Mouse (Mus musculus): ENCODE results near the gene Psenen.

Psenen gene

DNA sequence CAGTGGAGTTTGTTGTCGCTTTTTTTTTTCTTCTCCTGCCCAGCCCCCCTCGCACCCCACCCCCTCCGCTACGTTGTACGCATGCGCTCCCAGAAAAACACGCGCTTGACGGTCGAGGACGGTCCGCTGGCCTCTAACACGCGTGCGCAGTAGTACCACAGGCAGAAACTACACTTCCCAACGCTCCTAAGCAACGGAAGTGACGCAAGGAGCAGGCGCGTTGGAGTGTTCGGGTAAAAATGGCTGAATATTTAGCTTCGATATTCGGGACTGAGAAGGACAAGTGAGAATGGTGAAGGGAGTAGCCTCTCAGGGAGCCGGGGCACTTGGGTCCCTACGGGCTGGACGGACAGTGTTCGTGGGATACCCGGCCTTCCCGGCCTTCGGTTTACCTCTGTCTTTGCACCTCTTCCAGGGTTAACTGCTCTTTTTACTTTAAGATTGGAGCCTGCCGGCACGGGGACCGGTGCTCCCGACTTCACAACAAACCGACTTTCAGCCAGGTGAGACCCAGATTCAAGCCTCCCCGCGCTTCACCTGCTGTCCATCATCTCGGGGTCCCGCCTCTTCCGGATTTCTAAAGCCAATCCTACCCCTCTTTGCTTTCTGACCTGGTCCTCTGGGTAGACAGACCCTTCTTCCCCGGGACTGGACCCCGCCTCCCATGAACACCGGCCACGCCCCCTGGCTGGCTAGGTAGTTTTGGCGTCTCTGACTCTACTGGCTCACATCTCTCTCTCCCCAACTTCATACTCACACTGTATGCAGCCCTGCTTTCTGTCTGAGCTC is at the start of gene Psenen, which contains the start of the genes U2af1l4 and Gm49396:
Gene Psenen, minus strand, starts transcription at position 511 of the 789 bp plus-strand sequence.
Gene U2af1l4, plus strand, starts transcription at position 185 of the 789 bp plus-strand sequence.
Gene Gm49396, plus strand, starts transcription at position 228 of the 789 bp plus-strand sequence.
- DNase-seq: peak; percentile 98 to 99

DNA sequence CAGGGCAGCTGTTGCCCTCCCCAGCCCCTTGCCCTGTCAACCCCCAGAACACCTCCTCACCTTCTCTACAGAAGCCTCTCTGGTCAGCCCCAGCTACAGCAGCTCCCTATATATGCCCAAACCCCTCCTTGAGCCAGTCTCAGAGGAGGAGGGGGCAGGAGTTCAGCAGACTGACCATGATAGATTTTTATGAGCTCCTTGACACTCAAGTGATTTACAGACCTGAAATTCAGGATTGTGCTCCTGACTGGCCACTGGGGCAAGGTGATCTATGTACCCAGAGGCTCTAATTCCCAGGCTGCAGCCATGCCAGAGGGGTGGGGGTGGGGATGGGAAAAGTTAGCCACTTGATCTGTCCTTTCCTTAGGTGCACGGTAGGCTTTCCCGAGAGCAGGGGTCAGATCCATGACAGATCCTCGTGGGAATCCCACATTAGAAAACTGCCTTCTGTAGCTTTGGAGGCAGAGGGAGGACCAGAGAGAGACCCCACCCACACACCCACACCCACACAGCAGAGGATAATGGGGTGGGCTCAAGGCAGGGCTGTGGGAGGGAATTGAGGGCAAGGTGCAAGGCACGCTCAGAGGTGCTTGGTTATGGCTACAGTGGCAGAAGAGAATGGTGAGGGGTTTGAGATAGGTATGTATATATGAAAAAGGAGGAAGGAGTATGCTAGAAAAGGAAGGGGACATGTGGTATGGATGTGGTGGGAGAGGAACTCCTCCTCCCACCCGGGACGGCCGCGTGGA is 49.4 kb upstream of the Psenen start, which contains the start of gene Upk1a:
Gene Upk1a, minus strand, starts transcription at position 194 of the 749 bp plus-strand sequence.
- no peak for DNase-seq

- peak in 1 of 2 experiments; percentile 42 for DNase-seq
Measured at GRCm38 (mm10) chr7:30610043-30610442, 46.6 kb upstream of the Psenen start.

DNA sequence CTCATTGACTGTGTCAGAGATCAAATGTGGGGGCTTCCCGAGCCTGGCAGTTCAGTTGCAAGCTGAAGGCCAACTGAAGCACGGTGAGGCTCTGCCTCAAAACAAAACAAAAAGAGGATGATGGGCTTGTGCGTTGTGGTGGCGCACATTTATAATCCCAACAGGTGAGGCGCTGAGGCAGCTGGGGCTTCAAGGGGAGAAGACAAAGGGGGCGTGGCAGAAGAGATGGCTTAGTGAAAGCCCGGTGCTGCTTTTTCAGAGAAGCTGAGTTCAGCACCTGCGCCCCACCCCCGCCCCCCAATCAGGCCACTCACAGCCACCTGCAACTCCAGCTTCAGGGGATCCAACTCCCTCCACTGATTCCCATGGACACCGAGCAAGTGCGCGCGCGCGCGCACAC is 45.0 kb upstream of the Psenen start:
- no peak for DNase-seq

GRCm38 (mm10) chr7:30607706-30608309 is 44.4 kb upstream of the Psenen start:
- peak; percentile 76 to 80 for DNase-seq

DNA sequence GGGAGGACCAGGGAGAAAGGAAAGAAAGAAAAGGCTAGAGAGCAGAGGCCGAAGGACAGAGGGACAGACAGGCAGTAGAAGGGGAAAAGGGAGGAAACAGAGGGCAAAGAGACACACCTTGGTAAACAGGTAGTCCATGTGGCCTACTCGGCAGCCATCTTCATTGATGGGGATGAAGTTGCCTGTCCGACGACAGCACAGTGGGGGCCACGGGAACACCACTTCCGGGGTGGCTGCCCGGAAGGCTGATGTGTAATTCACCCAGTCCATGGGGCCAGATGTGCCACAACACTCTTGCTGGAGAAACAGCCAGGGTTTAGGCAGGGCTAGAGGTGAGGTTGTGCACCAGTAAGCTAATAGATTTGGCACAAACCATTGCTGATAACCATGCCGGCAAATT is 41.5 kb upstream of the Psenen start:
- DNase-seq: no peak

GRCm38 (mm10) chr7:30604424-30604823 is 41.0 kb upstream of the Psenen start:
- no peak for DNase-seq

DNA sequence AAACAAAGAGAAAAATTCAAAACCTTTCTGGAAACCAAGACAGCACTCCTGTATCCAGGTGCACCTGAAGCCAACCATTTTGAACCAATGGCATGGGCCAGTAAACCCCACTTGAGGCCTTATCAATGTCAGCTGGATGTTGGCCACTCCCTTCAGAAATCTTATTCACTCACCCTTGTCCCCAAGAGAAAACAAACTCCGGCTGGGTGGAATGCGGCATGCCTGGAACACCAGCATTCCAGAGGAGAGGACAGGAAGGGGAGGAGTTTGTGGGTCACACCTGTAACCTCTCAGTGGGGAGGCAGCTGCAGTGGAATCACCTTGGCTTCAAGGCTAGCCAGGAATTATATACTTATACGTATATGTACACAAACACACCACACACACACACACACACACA is 39.2 kb upstream of the Psenen start:
- peak; percentile 66 to 89 for DNase-seq

- peak; percentile 68 to 82 for DNase-seq
Measured at GRCm38 (mm10) chr7:30600651-30601050, 37.2 kb upstream of the Psenen start.

DNA sequence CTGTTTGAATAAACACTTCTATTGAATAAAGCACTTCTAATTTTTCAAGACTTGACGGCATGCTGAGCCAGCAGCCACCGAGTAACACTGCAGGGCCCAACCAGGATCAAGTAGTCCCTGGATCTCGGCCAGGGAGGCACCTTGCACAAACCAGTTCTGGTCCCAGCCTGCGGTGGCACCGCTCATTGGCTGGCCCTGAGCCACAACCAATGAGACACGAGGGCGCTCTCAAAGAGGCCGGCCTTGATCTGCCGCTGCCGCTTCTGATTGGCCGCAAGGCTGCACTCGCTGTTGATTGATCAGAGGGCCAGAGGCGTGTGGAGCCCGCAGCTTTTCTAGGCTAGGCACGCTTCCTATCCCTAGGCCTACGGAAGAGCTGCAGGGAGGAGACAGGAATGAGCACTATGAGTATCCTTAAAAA is 36.5 kb upstream of the Psenen start:
- DNase-seq: peak; percentile 98 to 99

GRCm38 (mm10) chr7:30598786-30599185 is 35.4 kb upstream of the Psenen start, which contains the start of gene Zbtb32:
Gene Zbtb32 (minus strand): TSS chr7:30598909.
- no peak for DNase-seq

DNA sequence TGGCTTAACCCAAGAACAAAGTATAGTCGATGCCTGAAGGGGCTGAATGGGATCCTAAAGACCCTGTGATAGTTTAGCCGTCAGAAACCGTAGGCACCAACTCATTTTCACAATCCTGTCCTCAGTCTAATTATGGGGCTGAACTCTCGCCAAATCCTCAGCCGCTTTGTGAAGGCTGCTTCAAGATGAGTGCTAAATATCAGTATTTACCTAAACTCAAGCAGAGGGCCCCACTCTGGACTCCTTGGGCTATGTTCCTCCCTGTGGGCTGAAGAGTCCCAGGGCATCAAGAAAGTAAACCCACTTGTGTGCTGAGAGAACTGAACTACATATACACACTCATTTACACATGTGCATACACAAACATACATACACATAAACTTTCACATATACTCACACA is 33.4 kb upstream of the Psenen start:
- no peak for DNase-seq

DNA sequence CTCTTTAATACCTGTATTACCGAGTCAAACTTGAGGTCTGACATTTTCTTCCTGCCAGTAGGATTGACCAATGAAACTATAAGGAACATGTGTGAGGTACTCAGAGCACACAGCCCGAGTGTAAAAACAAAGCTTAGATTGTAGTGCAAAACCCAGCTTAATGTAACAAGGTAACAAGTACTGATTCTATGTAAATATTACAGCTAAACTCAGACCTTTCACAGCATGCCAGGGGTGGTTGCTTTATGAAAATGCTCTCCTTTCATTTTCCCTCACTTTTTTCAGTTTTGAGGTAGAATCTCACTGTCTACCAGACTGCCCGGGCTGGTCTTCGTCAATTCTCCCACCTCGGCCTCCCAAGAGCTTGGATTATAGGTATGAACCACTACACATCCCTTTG is 32.7 kb upstream of the Psenen start:
- no peak for DNase-seq

- no peak for DNase-seq
Measured at GRCm38 (mm10) chr7:30594510-30595024, 31.1 kb upstream of the Psenen start.

DNA sequence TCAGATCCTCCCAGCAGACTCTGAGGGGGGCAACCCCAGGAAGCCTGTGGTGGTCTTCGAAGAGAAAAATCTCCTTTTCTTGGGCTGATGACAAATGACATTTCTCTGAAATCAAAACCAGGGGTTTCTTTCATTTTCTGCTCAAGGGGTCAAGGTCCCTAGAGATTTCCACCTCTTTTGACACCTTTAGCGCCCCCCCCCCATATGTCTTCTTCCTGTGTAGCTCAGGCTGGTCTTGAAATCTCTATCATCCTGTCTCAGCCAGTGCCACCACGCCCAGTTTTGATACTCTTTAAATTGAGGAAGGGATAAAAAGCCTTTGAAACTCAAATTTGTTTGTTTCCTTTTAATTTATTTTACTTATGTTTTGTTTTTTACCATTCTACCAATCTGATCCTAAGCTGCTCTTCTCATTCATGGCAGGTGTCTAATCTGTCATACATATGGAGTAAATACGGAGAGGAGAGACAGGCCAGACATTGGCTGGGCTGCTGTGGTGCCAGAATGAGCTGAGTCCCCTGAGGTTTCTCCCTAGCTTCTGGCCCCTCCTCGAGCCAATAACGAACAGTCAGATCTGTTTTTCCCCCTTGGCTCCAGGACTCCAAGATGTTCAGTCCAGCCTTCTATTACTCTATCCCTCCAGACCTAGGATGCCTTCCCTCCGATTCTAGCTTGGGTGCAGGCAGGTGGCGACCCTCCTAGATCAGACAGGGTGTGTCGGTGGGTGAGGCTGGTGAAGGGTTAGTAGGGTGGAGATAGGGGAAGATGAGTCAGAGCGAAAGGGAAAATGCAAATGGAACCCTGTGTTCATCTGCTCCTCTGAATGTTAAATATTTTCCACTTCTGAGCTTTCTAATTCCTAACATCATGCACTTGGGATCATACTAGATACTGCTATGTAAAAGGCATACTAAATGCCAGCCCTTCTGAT is 30.4 kb upstream of the Psenen start:
- no peak for DNase-seq

DNA sequence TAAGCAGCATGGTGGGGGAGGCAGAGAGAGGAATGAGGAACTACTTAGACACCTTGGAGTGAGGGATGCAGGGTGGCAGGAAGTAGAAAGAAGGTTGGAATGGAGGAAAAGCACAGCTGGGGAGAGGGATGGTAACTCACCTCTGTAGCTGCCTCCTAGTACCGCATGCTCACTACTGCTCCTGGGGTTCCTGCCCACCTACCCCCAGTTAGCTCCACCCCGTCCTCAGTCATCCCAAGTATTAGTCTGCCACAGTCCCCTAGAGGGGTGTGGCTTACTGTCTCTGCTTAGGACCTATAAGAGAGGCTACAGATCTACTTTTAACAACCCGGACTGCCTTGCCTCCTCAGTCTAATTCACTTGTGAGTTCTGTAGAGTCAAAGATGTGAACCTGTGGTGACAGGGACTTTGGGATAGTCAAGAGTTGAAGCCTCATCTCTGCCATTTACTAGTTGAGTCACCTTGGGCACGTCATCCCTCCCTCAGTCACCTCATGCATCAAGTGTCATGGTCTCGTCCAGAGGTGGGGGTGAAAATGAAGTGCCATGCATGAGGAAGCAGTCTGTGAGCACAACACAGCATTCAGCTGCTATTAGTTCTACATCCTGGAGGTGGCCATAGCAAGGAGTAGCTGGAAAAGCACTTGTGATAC is 29.5 kb upstream of the Psenen start:
- no peak for DNase-seq

DNA sequence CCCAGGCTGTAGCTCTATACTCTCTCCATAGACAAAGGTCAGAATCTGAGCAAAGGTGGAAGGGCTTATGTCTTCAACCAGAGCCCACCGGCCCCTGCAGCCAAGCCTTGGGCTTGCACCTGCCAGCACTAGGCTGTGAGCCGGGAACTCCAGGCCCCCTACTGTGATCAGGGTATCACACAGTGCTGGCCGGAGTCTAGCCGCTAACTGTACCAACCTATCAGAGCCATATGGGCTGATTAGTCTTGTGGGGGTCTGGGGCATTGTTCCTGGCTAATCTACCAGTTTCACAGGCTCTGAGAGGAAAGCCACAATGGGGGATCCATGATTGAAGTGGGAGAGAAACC is 28.2 kb upstream of the Psenen start:
- no peak for DNase-seq

- DNase-seq: no peak
Measured at GRCm38 (mm10) chr7:30590927-30591604, 27.6 kb upstream of the Psenen start.

DNA sequence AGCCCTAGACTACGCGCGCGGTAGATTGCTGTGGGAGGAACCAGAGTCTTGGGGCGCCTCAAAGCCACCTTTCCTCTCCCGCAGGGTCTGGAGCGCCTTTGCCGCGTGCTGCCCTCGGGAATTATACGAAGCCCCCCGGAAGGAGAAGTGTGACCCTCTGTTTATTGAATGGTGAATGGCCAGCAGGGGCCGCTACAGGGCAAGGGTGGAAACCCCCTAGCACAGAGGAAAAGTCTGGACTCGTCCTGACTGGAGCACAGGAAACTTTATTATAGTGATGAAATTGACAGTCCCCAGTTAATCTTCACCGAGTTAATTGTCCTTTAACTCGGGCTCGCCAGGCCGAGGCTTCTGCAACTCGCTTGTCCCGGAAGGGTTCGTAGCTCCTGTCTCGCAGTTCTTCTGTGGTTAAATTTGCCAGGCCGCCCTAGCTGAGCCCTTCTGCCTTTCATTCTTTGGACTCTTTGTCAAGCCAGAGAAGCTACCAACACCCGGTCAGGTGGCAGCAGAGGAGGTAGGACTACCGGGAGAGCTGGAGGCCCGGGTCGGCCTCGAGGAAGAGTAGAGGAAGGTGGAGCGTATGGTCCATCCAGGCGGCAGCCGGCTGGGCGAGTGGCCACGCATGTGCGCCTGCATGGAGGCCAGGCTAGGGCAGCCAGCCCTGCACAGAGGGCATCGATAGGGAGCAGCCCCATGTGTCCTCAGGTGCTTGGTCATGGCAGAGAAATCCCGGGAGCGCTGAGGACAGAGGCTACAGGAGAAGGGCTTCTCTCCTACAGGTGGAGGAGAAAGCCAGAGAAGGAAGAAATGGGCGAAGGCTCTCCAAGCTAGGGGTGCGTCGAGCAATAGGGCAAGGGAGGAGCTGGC is 26.2 kb upstream of the Psenen start:
- peak; percentile 90 to 91 for DNase-seq

Measured in kidney, postnatal 25 days (tissue).